Mouse (Mus musculus): ENCODE results near the gene Dnajc11.

GRCm38 (mm10) chr4:151916271-151916670 lies 17.2 kb upstream of the Dnajc11 start:
- no peak for TF ChIP-seq POLR2A (IDR thresholded peaks at IDR 0.05; ENCODE audit: low read depth, low read length)
- no peak for TF ChIP-seq CTCF (IDR thresholded peaks at IDR 0.05; ENCODE audit: borderline replicate concordance, insufficient read depth, low read length)
